Mouse (Mus musculus) liver, postnatal 0 days (tissue): ENCODE measurements around the gene Fam222a.

Experiments
- CTCF ChIP-seq: sonication (generic); IDR thresholded peaks from 2 replicates; pipeline ENCODE4 v1.5.1; 2016; ENCODE audit warnings: antibody characterized with exemption, low read depth
- EP300 ChIP-seq: IDR thresholded peaks from 2 replicates; pipeline ENCODE4 v1.6.1; 2016; ENCODE audit warnings: antibody characterized with exemption, low read depth, mild to moderate bottlenecking

DNA sequence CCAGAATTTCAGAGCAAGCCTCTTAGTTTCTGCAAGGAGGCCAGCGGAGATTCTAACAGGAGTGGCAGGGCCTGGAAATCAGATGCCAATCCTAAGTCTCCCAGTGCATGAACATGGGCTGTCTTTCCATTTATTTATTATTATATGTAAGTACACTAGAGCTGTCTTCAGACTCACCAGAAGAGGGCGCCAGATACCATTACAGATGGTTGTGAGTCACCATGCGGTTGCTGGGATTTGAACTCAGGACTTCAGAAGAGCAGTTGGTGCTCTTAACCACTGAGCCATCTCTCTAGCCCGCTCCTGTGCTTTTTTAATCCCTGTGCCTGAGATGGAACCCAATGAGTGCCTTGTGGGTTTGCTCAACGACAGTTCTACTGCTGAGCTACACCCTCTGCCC lies 36.2 kb downstream of the Fam222a start:
- TF ChIP-seq CTCF (peak; percentile 55), EP300 (no peak)
